Mouse (Mus musculus): ENCODE results near the gene Anapc15.

- TF ChIP-seq CTCF (IDR thresholded peaks at IDR 0.05; ENCODE audit: control insufficient read depth, insufficient read depth, low read length), result no peak
- TF ChIP-seq POLR2A (IDR thresholded peaks at IDR 0.05; ENCODE audit: borderline replicate concordance, control insufficient read depth, low read depth, low read length), result no peak
Measured at GRCm38 (mm10) chr7:101900331-101901097, 37.0 kb downstream of the Anapc15 start.
